Mouse (Mus musculus) stomach, postnatal 0 days (tissue): ENCODE results near the gene Osbpl7. TPM values are rescaled to one million over a fixed set of nuclear protein-coding genes. Genes with fewer than 3 reads are reported as not detected.

ENCODE experiments used
- ATAC-seq: fragments of 200-750 bp; cut with Nextera tagmentation; 2 replicates; pipeline ENCODE4 v1.8.0; 2017; ENCODE audit not compliant: low FRiP score, low TSS enrichment
- DNase-seq: peaks from one replicate; pipeline ENCODE4 v3.0.0-alpha.2; 2016; ENCODE audit warnings: low spot score
- H3K27ac ChIP-seq: fragments of 300-500 bp; sonication (generic); replicated peaks from 2 replicates; pipeline ENCODE4 v1.5.1; 2014; ENCODE audit warnings: mild to moderate bottlenecking, control low read depth
- H3K27me3 ChIP-seq: fragments of 300-500 bp; sonication (generic); 2 replicates; pipeline ENCODE4 v1.6.1; 2014; ENCODE audit warnings: low read length; ENCODE audit not compliant: control insufficient read depth, insufficient read depth
- H3K36me3 ChIP-seq: fragments of 300-500 bp; sonication (generic); 2 replicates; pipeline ENCODE4 v1.6.1; 2014; ENCODE audit warnings: low read length, mixed read lengths; ENCODE audit not compliant: control insufficient read depth, insufficient read depth
- H3K4me1 ChIP-seq: fragments of 300-500 bp; sonication (generic); replicated peaks from 2 replicates; pipeline ENCODE4 v1.6.1; 2014; ENCODE audit warnings: antibody characterized with exemption; ENCODE audit not compliant: control insufficient read depth, insufficient read depth
- H3K4me2 ChIP-seq: fragments of 300-500 bp; sonication (generic); replicated peaks from 2 replicates; pipeline ENCODE4 v1.6.1; 2014; ENCODE audit warnings: low read depth, mild to moderate bottlenecking, control low read depth, moderate library complexity
- H3K4me3 ChIP-seq: fragments of 300-500 bp; sonication (generic); 2 replicates; pipeline ENCODE4 v1.5.1; 2014; ENCODE audit warnings: low read depth, low read length, control low read depth
- H3K9ac ChIP-seq: fragments of 300-500 bp; sonication (generic); 2 replicates; pipeline ENCODE4 v1.6.1; 2014; ENCODE audit warnings: mild to moderate bottlenecking, low read length, control low read depth, mixed read lengths
- H3K9me3 ChIP-seq: fragments of 300-500 bp; sonication (generic); 2 replicates; pipeline ENCODE4 v1.6.1; 2016; ENCODE audit warnings: low read length; ENCODE audit not compliant: control insufficient read depth
- CTCF ChIP-seq: IDR thresholded peaks from 2 replicates; pipeline ENCODE4 v1.5.1; 2016; ENCODE audit warnings: antibody characterized with exemption, low read depth, mild to moderate bottlenecking, moderate library complexity
- EP300 ChIP-seq: optimal IDR thresholded peaks from 2 replicates; pipeline ENCODE3; 2016; ENCODE audit warnings: antibody characterized with exemption
- WGBS: fragments of 180-500 bp; shearing (Covaris S2); extraction: QIAGEN DNeasy Blood & Tissue Kit; methylation state at CpG from one replicate; pipeline ENCODE4 v1.1.7; 2014; 5-methylcytosine and 5-hydroxymethylcytosine counted together
- polyA plus RNA-seq: library from polyadenylated mRNA; unstranded; fragments of >200 nt; fragmentation: Nextera tagmentation; extraction: Ambion mirVana; gene quantifications from 2 replicates; pipeline ENCODE4 v1.2.1, GENCODE M21; 2015

Osbpl7 gene
- polyA plus RNA-seq, 1 experiment from 2014 or later, result 7.5 TPM

DNA sequence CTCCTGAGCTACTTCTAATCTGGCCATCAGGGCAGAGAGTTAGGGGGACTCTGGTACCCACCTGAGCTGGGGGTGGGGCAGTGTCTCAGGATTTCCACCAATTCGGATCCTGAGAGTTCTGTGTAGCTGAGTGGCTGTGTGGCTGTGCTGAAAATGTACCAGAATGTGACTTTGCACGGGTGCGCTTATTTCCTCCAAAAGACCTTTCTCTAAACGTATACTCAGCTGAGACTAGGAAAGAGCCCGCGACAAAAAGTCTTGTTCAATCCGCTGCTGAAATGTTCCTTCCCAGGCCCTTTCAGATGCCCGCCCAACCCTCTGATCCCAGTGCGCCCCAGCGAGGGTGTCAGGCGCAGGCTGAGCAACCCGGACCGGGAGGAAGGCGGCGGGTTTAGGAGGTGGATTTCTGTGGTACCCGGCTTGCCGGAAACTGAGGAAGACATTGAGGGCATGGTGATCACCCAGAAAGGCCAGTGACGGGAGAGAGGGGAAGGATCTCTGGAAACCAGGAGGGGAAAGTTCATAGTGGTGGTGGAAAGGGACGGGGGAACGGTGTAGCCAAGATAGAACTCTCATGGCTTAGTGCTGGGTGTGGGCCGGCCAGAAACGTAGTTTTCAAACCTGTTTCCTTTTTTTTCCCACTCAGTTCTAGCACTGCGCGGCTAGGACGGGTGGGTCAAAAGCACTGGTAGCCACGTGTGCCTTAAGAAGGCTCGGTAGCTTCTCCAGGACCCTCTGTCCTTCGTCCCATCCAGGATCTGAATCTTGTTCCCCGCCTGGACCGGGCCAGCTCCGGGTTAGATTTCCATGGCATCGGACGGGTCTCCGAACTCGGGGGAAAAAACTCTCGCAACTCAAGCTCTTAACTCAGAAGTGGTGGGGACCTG, 32.5 kb upstream of the Osbpl7 start:
- H3K4me2 ChIP-seq, result peak overlapping the region; percentile 57
- ATAC-seq (no peak), DNase-seq (no peak)
- H3K27me3 ChIP-seq, result peaks cover 5% of the 10 kb centered on the region; the same call in 1 of the 2 replicates
- H3K4me1 ChIP-seq, result peaks cover 2% of the 10 kb centered on the region; the same call in 1 of the 2 replicates
- 3% methylated on average over 36 of the region's 36 CpGs for WGBS
- H3K9ac ChIP-seq, result peak overlapping the region; percentile 61; the same call in 1 of the 2 replicates
- H3K9me3 ChIP-seq, result no peaks in the 10 kb centered on the region
- no peaks in the 10 kb centered on the region for H3K36me3 ChIP-seq
- H3K27ac ChIP-seq, result no peak overlapping the region; the same call in 1 of the 2 replicates
- H3K4me3 ChIP-seq, result peak overlapping the region; percentile 45
- TF ChIP-seq EP300, result no peak
- TF ChIP-seq CTCF, result no peak

GRCm38 (mm10) chr11:97018583-97019344, 31.7 kb upstream of the Osbpl7 start:
- under 1% methylated on average over 54 of the region's 68 CpGs for WGBS
- peak overlapping the region; percentile 45 for H3K4me3 ChIP-seq
- H3K9me3 ChIP-seq, result no peaks in the 10 kb centered on the region
- peak overlapping the region; percentile 57 for H3K4me2 ChIP-seq
- H3K27ac ChIP-seq, result peak overlapping the region; percentile 86
- H3K4me1 ChIP-seq, result 0 out of 2 replicates have a peak, but pooled peaks cover 2% of the 10 kb centered on the region
- peak overlapping the region; percentile 61 for H3K9ac ChIP-seq
- peak; percentile 15; the same call in 1 of the 2 replicates for ATAC-seq
- TF ChIP-seq EP300 (no peak), CTCF (no peak)
- no peaks in the 10 kb centered on the region for H3K36me3 ChIP-seq
- peaks cover 5% of the 10 kb centered on the region; the same call in 1 of the 2 replicates for H3K27me3 ChIP-seq
- peak; percentile 54 for DNase-seq

- Histone ChIP-seq H3K27me3 (peaks cover 5% of the 10 kb centered on the region; the same call in 1 of the 2 replicates), H3K9ac (peak overlapping the region; percentile 18), H3K4me1 (0 out of 2 replicates have a peak, but pooled peaks cover 2% of the 10 kb centered on the region), H3K36me3 (no peaks in the 10 kb centered on the region), H3K9me3 (no peaks in the 10 kb centered on the region), H3K4me2 (peak overlapping the region; percentile 57), H3K4me3 (peak overlapping the region; percentile 45), H3K27ac (peak overlapping the region; percentile 63)
- DNase-seq (peak; percentile 23), ATAC-seq (no peak; the same call in 1 of the 2 replicates)
- 15% methylated on average over 13 of the region's 13 CpGs for WGBS
- TF ChIP-seq CTCF, result no peak
- TF ChIP-seq EP300, result no peak
These were observed 31.1 kb upstream of the Osbpl7 start for GRCm38 (mm10) chr11:97019345-97019708.

DNA sequence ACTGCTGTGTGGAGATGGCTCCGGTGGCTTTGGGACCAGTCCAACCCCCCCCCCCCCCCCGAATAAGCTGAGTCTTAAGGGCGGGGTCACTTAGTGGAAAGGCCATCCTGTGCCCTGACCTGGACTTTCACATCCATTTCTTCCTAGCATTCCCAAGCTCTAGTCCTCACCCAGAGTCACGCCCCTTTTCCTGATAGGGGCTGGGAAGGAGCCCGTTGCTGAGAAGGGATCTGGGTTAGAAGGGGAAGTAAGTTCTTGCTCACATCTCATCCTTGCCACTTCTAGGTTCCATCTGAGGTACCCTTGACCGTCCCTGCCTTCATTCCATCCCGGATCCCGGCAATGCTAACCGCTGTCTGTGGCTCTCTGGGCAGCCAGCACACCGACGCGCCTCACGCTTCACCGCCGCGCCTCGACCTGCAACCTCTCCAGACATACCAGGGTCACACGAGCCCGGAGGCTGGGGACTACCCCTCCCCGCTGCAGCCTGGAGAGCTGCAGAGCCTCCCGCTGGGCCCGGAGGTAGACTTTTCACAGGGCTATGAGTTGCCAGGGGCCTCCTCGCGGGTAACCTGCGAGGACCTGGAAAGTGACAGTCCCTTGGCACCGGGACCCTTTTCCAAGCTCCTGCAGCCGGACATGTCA, 29.2 kb upstream of the Osbpl7 start:
- no peak overlapping the region for H3K9ac ChIP-seq
- H3K27ac ChIP-seq, result 0 out of 2 replicates have a peak overlapping the region, but pooled peaks have one; percentile 25
- DNase-seq, result no peak
- H3K4me3 ChIP-seq, result peak overlapping the region; percentile 58
- 7% methylated on average over 26 of the region's 27 CpGs for WGBS
- ATAC-seq, result peak; percentile 21; the same call in 1 of the 2 replicates
- H3K4me2 ChIP-seq, result peak overlapping the region; percentile 98
- peaks cover 4% of the 10 kb centered on the region; the same call in 1 of the 2 replicates for H3K27me3 ChIP-seq
- TF ChIP-seq CTCF (no peak), EP300 (no peak)
- no peaks in the 10 kb centered on the region for H3K36me3 ChIP-seq
- 0 out of 2 replicates have a peak, but pooled peaks cover 8% of the 10 kb centered on the region for H3K4me1 ChIP-seq
- no peaks in the 10 kb centered on the region for H3K9me3 ChIP-seq

GRCm38 (mm10) chr11:97021873-97022484, 28.4 kb upstream of the Osbpl7 start:
- Histone ChIP-seq H3K36me3 (no peaks in the 10 kb centered on the region), H3K27me3 (peaks cover 2% of the 10 kb centered on the region; the same call in 1 of the 2 replicates), H3K4me3 (peak overlapping the region; percentile 58), H3K4me2 (peak overlapping the region; percentile 98), H3K27ac (0 out of 2 replicates have a peak overlapping the region, but pooled peaks have one; percentile 40), H3K4me1 (0 out of 2 replicates have a peak, but pooled peaks cover 8% of the 10 kb centered on the region), H3K9me3 (no peaks in the 10 kb centered on the region), H3K9ac (peak overlapping the region; percentile 74)
- DNase-seq (peak; percentile 83), ATAC-seq (peak; percentile 77)
- WGBS, result under 1% methylated on average over 48 of the region's 50 CpGs
- TF ChIP-seq CTCF (peak; percentile 76), EP300 (no peak)
